Mouse (Mus musculus) limb, embryonic 12.5 days (tissue): ENCODE data around the gene Zic5. TPM values are rescaled to one million over a fixed set of nuclear protein-coding genes. Genes with fewer than 3 reads are reported as not detected.

Source experiments
- ATAC-seq: fragments of 200-750 bp; cut with Nextera tagmentation; 2 replicates; pipeline ENCODE4 v1.8.0; 2017; ENCODE audit warnings: low read depth, moderate TSS enrichment; ENCODE audit not compliant: insufficient number of reproducible peaks, insufficient read depth, low FRiP score, low TSS enrichment
- H3K27ac ChIP-seq: fragments of 300-500 bp; sonication (generic); 2 replicates; pipeline ENCODE4 v1.5.1; 2016; ENCODE audit warnings: mild to moderate bottlenecking, moderate library complexity
- H3K27me3 ChIP-seq: fragments of 300-500 bp; sonication (generic); 2 replicates; pipeline ENCODE4 v1.6.1; 2016; ENCODE audit warnings: mild to moderate bottlenecking, moderate library complexity
- H3K36me3 ChIP-seq: fragments of 300-500 bp; sonication (generic); 2 replicates; pipeline ENCODE4 v1.6.1; 2016; ENCODE audit warnings: mild to moderate bottlenecking, moderate library complexity
- H3K4me1 ChIP-seq: fragments of 300-500 bp; sonication (generic); replicated peaks from 2 replicates; pipeline ENCODE4 v1.6.1; 2016
- H3K4me2 ChIP-seq: fragments of 300-500 bp; sonication (generic); 2 replicates; pipeline ENCODE4 v1.6.1; 2016; ENCODE audit warnings: mild to moderate bottlenecking, moderate library complexity
- H3K4me3 ChIP-seq: fragments of 300-500 bp; sonication (generic); replicated peaks from 2 replicates; pipeline ENCODE4 v1.5.1; 2016; ENCODE audit warnings: mild to moderate bottlenecking
- H3K9ac ChIP-seq: fragments of 300-500 bp; sonication (generic); replicated peaks from 2 replicates; pipeline ENCODE4 v1.6.1; 2016; ENCODE audit warnings: mild to moderate bottlenecking, moderate library complexity
- H3K9me3 ChIP-seq: fragments of 300-500 bp; sonication (generic); 2 replicates; pipeline ENCODE4 v1.6.1; 2016; ENCODE audit warnings: mild to moderate bottlenecking, moderate library complexity
- WGBS: fragments of 180-500 bp; shearing (Covaris S2); methylation state at CpG from one replicate; pipeline ENCODE4 v1.1.7; 2016; 5-methylcytosine and 5-hydroxymethylcytosine counted together
- polyA plus RNA-seq: library from polyadenylated mRNA; unstranded; fragments of >200 nt; fragmentation: Nextera tagmentation; extraction: Ambion mirVana; gene quantifications from 2 replicates; pipeline ENCODE4 v1.2.1, GENCODE M21; 2016

Gene Zic5
- polyA plus RNA-seq, 1 experiment from 2014 or later: 8.0 TPM

GRCm38 (mm10) chr14:122486611-122487010 is 21.1 kb upstream of the Zic5 start:
- 6% methylated on average over 1 of the region's 1 CpGs for WGBS
- Histone ChIP-seq H3K27me3 (peaks cover 58% of the 10 kb centered on the region), H3K4me1 (peaks cover 59% of the 10 kb centered on the region), H3K4me2 (no peak overlapping the region), H3K9me3 (no peaks in the 10 kb centered on the region), H3K36me3 (no peaks in the 10 kb centered on the region), H3K4me3 (no peak overlapping the region), H3K27ac (no peak overlapping the region), H3K9ac (no peak overlapping the region)
- ATAC-seq: no peak

DNA sequence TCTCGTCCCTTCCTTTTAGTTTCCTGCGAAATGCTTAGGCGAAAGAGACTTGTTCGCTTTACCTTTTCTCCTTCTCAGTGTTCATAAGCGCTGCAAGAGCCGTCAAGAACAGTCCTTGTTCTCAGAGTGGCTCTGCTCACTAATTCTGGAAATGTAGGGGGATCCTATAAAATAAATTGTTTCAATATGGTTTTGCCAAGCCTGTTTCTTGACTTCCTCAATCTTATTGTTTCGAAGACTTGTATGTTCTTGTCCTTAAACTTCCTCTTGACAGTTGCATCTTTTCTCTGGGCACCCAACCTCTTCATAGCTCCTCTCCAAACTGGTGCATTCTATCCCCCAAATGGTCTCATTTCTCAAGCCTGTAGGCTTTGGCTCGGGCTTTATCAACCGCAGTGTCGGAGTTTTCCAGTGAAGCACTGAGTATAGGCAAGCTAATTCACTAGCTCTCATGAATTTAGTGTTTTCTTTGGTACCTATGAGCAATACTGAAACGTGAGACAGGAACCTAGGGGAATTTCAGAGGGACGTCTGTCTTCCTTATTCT is 20.2 kb upstream of the Zic5 start:
- H3K4me3 ChIP-seq: peak overlapping the region; percentile 24
- peaks cover 61% of the 10 kb centered on the region for H3K4me1 ChIP-seq
- peak overlapping the region; percentile 51; the same call in 1 of the 2 replicates for H3K9ac ChIP-seq
- peak overlapping the region; percentile 59 for H3K4me2 ChIP-seq
- ATAC-seq: no peak
- peak overlapping the region; percentile 82 for H3K27ac ChIP-seq
- H3K9me3 ChIP-seq: no peaks in the 10 kb centered on the region
- no peaks in the 10 kb centered on the region for H3K36me3 ChIP-seq
- 2% methylated on average over 12 of the region's 12 CpGs for WGBS
- H3K27me3 ChIP-seq: peaks cover 56% of the 10 kb centered on the region

- H3K9ac ChIP-seq: peak overlapping the region; percentile 51; the same call in 1 of the 2 replicates
These were observed 19.5 kb upstream of the Zic5 start for GRCm38 (mm10) chr14:122484844-122485551.

DNA sequence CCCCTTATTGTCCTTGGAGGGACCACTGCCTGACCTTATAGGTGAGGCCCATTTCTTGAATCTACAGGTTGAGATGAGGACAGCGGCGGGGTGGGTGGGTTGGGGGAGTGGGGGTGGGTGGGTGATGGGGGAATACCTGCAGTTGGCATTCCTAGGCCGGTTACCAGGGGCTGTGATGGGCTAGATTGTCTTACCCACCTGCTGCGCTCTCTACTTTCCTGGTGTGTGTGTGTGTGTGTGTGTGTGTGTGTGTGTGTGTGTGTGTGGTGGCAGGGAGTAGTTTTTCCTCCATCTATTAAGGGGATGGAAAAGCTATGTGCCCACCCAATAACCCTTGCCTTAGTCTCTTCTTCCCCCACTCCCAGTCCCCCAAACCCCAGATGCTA is 19.0 kb upstream of the Zic5 start:
- Histone ChIP-seq H3K4me1 (peaks cover 57% of the 10 kb centered on the region), H3K27me3 (peaks cover 54% of the 10 kb centered on the region), H3K4me3 (no peak overlapping the region), H3K9me3 (no peaks in the 10 kb centered on the region), H3K27ac (peak overlapping the region; percentile 82), H3K9ac (no peak overlapping the region), H3K4me2 (peak overlapping the region; percentile 59), H3K36me3 (no peaks in the 10 kb centered on the region)
- WGBS: 24% methylated on average over 4 of the region's 4 CpGs
- no peak for ATAC-seq

More at GRCm38 (mm10) chr14:122484844-122485551, 19.5 kb upstream of the Zic5 start:
- Histone ChIP-seq H3K4me1 (peaks cover 57% of the 10 kb centered on the region), H3K4me2 (peak overlapping the region; percentile 59), H3K4me3 (peak overlapping the region; percentile 24), H3K27ac (peak overlapping the region; percentile 82), H3K27me3 (peaks cover 54% of the 10 kb centered on the region), H3K36me3 (no peaks in the 10 kb centered on the region), H3K9me3 (no peaks in the 10 kb centered on the region)
- 1% methylated on average over 24 of the region's 24 CpGs for WGBS
- ATAC-seq: no peak

DNA sequence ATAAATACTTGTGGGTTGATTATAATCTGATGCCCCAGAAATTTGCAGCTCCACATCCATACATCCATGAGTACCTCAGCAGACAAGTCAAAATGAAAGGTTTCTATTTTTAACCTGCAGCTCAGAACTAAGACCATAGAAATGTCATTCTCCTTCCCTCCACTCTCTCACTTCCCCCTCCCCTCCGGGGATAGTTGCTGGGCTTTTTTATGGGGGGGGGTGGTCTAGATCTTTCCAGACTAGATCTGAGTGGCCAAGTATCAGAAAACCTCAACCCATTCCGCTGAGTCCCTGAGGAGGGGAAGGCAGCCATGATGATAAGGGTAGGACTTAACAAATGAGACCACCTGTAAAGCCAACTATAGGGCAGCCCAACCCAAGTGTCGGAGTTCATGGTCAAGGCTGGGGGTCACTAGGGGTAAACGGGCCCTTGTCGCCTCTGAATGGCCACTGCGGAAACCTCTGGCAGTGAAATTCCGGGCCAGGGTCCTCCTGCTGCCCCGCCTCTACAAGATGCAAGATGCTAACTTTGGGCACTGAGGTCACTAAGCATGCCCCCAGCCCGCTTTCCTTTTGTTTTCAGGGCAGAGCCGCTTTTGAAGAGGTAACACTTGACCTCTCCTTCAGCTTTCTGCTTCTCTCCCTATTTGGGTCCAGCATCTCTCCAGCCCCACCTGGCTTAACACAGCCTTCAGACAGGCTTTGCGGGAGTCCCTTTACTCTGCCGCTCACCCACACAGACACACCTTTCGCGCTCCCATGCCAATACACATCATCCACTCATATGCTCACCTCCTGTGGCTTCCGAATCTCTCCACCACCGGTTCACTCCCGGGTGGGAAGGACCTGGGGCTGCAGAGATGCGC is 18.3 kb upstream of the Zic5 start:
- Histone ChIP-seq H3K9me3 (no peaks in the 10 kb centered on the region), H3K9ac (no peak overlapping the region), H3K27ac (no peak overlapping the region), H3K36me3 (no peaks in the 10 kb centered on the region; the same call in 1 of the 2 replicates), H3K4me1 (peaks cover 59% of the 10 kb centered on the region), H3K27me3 (peaks cover 58% of the 10 kb centered on the region), H3K4me2 (peak overlapping the region; percentile 59), H3K4me3 (no peak overlapping the region)
- ATAC-seq: no peak
- WGBS: 4% methylated on average over 18 of the region's 18 CpGs

- H3K27ac ChIP-seq: no peak overlapping the region
- H3K9ac ChIP-seq: peak overlapping the region; percentile 52; the same call in 1 of the 2 replicates
- peak overlapping the region; percentile 49 for H3K4me2 ChIP-seq
- no peak for ATAC-seq
- no peaks in the 10 kb centered on the region for H3K9me3 ChIP-seq
- peaks cover 65% of the 10 kb centered on the region for H3K4me1 ChIP-seq
- H3K36me3 ChIP-seq: no peaks in the 10 kb centered on the region; the same call in 1 of the 2 replicates
- peaks cover 65% of the 10 kb centered on the region for H3K27me3 ChIP-seq
- H3K4me3 ChIP-seq: no peak overlapping the region; the same call in 1 of the 2 replicates
- WGBS: 3% methylated on average over 5 of the region's 5 CpGs
These were observed 17.5 kb upstream of the Zic5 start for GRCm38 (mm10) chr14:122483024-122483385.

GRCm38 (mm10) chr14:122482081-122483023 is 16.9 kb upstream of the Zic5 start:
- Histone ChIP-seq H3K4me3 (peak overlapping the region; percentile 19), H3K4me1 (peaks cover 62% of the 10 kb centered on the region), H3K9me3 (no peaks in the 10 kb centered on the region), H3K27me3 (peaks cover 64% of the 10 kb centered on the region), H3K9ac (peak overlapping the region; percentile 52), H3K27ac (0 out of 2 replicates have a peak overlapping the region, but pooled peaks have one; percentile 47), H3K36me3 (no peaks in the 10 kb centered on the region; the same call in 1 of the 2 replicates), H3K4me2 (peak overlapping the region; percentile 49)
- ATAC-seq: no peak
- WGBS: under 1% methylated on average over 37 of the region's 38 CpGs

GRCm38 (mm10) chr14:122481181-122481580 is 15.7 kb upstream of the Zic5 start:
- H3K9me3 ChIP-seq: no peaks in the 10 kb centered on the region
- ATAC-seq: 0 out of 2 replicates have a peak, but pooled peaks have one; percentile 40
- peak overlapping the region; percentile 41 for H3K27ac ChIP-seq
- peak overlapping the region; percentile 49 for H3K4me2 ChIP-seq
- peak overlapping the region; percentile 47; the same call in 1 of the 2 replicates for H3K9ac ChIP-seq
- peaks cover 56% of the 10 kb centered on the region for H3K4me1 ChIP-seq
- H3K4me3 ChIP-seq: peak overlapping the region; percentile 23; the same call in 1 of the 2 replicates
- H3K36me3 ChIP-seq: no peaks in the 10 kb centered on the region; the same call in 1 of the 2 replicates
- H3K27me3 ChIP-seq: peaks cover 65% of the 10 kb centered on the region
- WGBS: 4% methylated on average over 15 of the region's 15 CpGs

GRCm38 (mm10) chr14:122480355-122480754 is 14.9 kb upstream of the Zic5 start:
- ATAC-seq: no peak
- peaks cover 71% of the 10 kb centered on the region for H3K27me3 ChIP-seq
- 0 out of 2 replicates have a peak overlapping the region, but pooled peaks have one; percentile 10 for H3K4me3 ChIP-seq
- H3K4me1 ChIP-seq: peaks cover 56% of the 10 kb centered on the region
- H3K9ac ChIP-seq: no peak overlapping the region; the same call in 1 of the 2 replicates
- H3K27ac ChIP-seq: peak overlapping the region; percentile 74
- H3K4me2 ChIP-seq: peak overlapping the region; percentile 49
- no peaks in the 10 kb centered on the region for H3K9me3 ChIP-seq
- no peaks in the 10 kb centered on the region; the same call in 1 of the 2 replicates for H3K36me3 ChIP-seq
- WGBS: 10% methylated on average over 2 of the region's 2 CpGs

GRCm38 (mm10) chr14:122479461-122480109 is 14.1 kb upstream of the Zic5 start:
- Histone ChIP-seq H3K9ac (peak overlapping the region; percentile 50), H3K4me3 (peak overlapping the region; percentile 34), H3K9me3 (no peaks in the 10 kb centered on the region), H3K36me3 (no peaks in the 10 kb centered on the region; the same call in 1 of the 2 replicates), H3K4me1 (peaks cover 54% of the 10 kb centered on the region), H3K27me3 (peaks cover 71% of the 10 kb centered on the region), H3K4me2 (peak overlapping the region; percentile 81), H3K27ac (peak overlapping the region; percentile 47; the same call in 1 of the 2 replicates)
- no peak for ATAC-seq
- 11% methylated on average over 17 of the region's 17 CpGs for WGBS
